Mouse (Mus musculus): ENCODE results near the gene Pfdn2. TPM values are rescaled to one million over a fixed set of nuclear protein-coding genes. Genes with fewer than 3 reads are reported as not detected.
A peak's percentile ranks its signal among the peaks of the same experiment; 100 is the strongest.

The Pfdn2 gene
- polyA plus RNA-seq, 1 experiment, result 25.8 TPM

DNA sequence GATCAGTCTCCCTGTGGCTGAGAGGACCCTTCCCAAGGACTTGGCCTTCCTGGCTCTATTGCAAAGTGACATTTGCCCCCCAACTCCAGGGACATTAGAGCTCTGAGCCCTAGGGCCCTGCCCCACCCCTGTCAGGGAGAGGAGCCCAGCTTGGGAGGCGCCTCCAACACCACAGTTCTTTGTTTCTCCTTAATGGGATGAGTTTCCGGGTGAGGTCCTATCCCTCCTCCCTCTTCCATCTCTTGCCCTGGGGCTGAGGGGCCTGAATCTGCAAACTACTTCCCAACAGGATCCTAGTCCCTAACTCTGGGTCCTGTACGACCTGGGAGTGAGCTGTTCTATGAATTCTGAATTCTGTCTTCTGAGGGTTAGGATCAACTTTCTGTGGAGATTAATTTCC, 27.4 kb downstream of the Pfdn2 start:
- TF ChIP-seq CTCF (IDR thresholded peaks at IDR 0.05; ENCODE audit: control insufficient read depth, insufficient read depth, insufficient replicate concordance, low read depth, low read length) (no peak), POLR2A (IDR thresholded peaks at IDR 0.05; ENCODE audit: control insufficient read depth, low read depth, low read length) (no peak)
- peaks cover 2% of the 10 kb centered on the region for H3K4me1 ChIP-seq (ENCODE audit: control insufficient read depth, insufficient read depth, low read length)
- no peaks in the 10 kb centered on the region for H3K27me3 ChIP-seq (ENCODE audit: control insufficient read depth, insufficient read depth, low read length)
- H3K36me3 ChIP-seq (ENCODE audit: control insufficient read depth, insufficient read depth, low read length), result no peaks in the 10 kb centered on the region
- no peak overlapping the region for H3K4me3 ChIP-seq (ENCODE audit: control insufficient read depth, low read depth, low read length)
- H3K27ac ChIP-seq (ENCODE audit: control insufficient read depth, insufficient read depth, low read depth, low read length), result no peak overlapping the region

- no peaks in the 10 kb centered on the region for H3K36me3 ChIP-seq (ENCODE audit: control insufficient read depth, insufficient read depth, low read length)
- H3K4me3 ChIP-seq (ENCODE audit: control insufficient read depth, low read depth, low read length), result no peak overlapping the region
- TF ChIP-seq POLR2A (IDR thresholded peaks at IDR 0.05; ENCODE audit: control insufficient read depth, low read depth, low read length), result no peak
- TF ChIP-seq CTCF (IDR thresholded peaks at IDR 0.05; ENCODE audit: control insufficient read depth, insufficient read depth, insufficient replicate concordance, low read depth, low read length), result no peak
- H3K27ac ChIP-seq (ENCODE audit: control insufficient read depth, insufficient read depth, low read depth, low read length), result no peak overlapping the region
- no peaks in the 10 kb centered on the region for H3K27me3 ChIP-seq (ENCODE audit: control insufficient read depth, insufficient read depth, low read length)
- H3K4me1 ChIP-seq (ENCODE audit: control insufficient read depth, insufficient read depth, low read length), result peaks cover 2% of the 10 kb centered on the region
These were observed 28.5 kb downstream of the Pfdn2 start for GRCm38 (mm10) chr1:171373946-171374345.

GRCm38 (mm10) chr1:171375646-171376097, 30.2 kb downstream of the Pfdn2 start:
- Histone ChIP-seq H3K36me3 (ENCODE audit: control insufficient read depth, insufficient read depth, low read length) (no peaks in the 10 kb centered on the region), H3K27ac (ENCODE audit: control insufficient read depth, insufficient read depth, low read depth, low read length) (no peak overlapping the region), H3K27me3 (ENCODE audit: control insufficient read depth, insufficient read depth, low read length) (no peaks in the 10 kb centered on the region), H3K4me3 (ENCODE audit: control insufficient read depth, low read depth, low read length) (no peak overlapping the region), H3K4me1 (ENCODE audit: control insufficient read depth, insufficient read depth, low read length) (peaks cover 2% of the 10 kb centered on the region)
- TF ChIP-seq POLR2A (IDR thresholded peaks at IDR 0.05; ENCODE audit: control insufficient read depth, low read depth, low read length) (no peak), CTCF (IDR thresholded peaks at IDR 0.05; ENCODE audit: control insufficient read depth, insufficient read depth, insufficient replicate concordance, low read depth, low read length) (no peak)

DNA sequence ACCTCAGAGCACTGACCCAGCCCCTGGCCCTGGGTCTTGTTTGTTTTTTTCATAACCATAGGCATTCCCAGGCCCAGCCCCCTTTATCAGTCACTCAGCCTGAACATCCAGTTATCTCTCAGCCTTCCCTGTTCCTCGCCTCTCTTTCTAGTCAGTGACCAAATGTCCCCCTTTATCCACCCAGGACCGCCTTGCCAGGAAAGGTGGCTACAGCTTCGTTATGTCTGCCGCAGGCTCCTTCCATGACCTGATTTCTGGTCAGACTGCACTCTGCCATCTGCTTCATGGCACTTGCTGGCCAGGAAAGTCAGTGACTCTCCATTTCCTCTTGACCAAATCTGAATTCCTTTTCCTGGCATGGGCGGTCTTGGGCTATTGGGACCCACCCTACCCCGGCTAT, 32.8 kb downstream of the Pfdn2 start:
- Histone ChIP-seq H3K4me1 (ENCODE audit: control insufficient read depth, insufficient read depth, low read length) (peaks cover under 1% of the 10 kb centered on the region), H3K27ac (ENCODE audit: control insufficient read depth, insufficient read depth, low read depth, low read length) (no peak overlapping the region)
- TF ChIP-seq CTCF (IDR thresholded peaks at IDR 0.05; ENCODE audit: control insufficient read depth, insufficient read depth, insufficient replicate concordance, low read depth, low read length), result no peak
- no peak for TF ChIP-seq POLR2A (IDR thresholded peaks at IDR 0.05; ENCODE audit: control insufficient read depth, low read depth, low read length)

GRCm38 (mm10) chr1:171379935-171380599, 34.6 kb downstream of the Pfdn2 start:
- H3K4me1 ChIP-seq (ENCODE audit: control insufficient read depth, insufficient read depth, low read length), result no peaks in the 10 kb centered on the region
- H3K27me3 ChIP-seq (ENCODE audit: control insufficient read depth, insufficient read depth, low read length), result no peaks in the 10 kb centered on the region
- no peak overlapping the region for H3K4me3 ChIP-seq (ENCODE audit: control insufficient read depth, low read depth, low read length)
- H3K27ac ChIP-seq (ENCODE audit: control insufficient read depth, insufficient read depth, low read depth, low read length), result no peak overlapping the region
- H3K36me3 ChIP-seq (ENCODE audit: control insufficient read depth, insufficient read depth, low read length), result no peaks in the 10 kb centered on the region
- no peak for TF ChIP-seq POLR2A (IDR thresholded peaks at IDR 0.05; ENCODE audit: control insufficient read depth, low read depth, low read length)
- peak; percentile 39; the same call in 1 of the 2 replicates for TF ChIP-seq CTCF (IDR thresholded peaks at IDR 0.05; ENCODE audit: control insufficient read depth, insufficient read depth, insufficient replicate concordance, low read depth, low read length)

More for the DNA sequence above, 32.8 kb downstream of the Pfdn2 start:
- Histone ChIP-seq H3K4me3 (ENCODE audit: control insufficient read depth, low read depth, low read length) (no peak overlapping the region), H3K36me3 (ENCODE audit: control insufficient read depth, insufficient read depth, low read length) (no peaks in the 10 kb centered on the region), H3K27me3 (ENCODE audit: control insufficient read depth, insufficient read depth, low read length) (no peaks in the 10 kb centered on the region)

DNA sequence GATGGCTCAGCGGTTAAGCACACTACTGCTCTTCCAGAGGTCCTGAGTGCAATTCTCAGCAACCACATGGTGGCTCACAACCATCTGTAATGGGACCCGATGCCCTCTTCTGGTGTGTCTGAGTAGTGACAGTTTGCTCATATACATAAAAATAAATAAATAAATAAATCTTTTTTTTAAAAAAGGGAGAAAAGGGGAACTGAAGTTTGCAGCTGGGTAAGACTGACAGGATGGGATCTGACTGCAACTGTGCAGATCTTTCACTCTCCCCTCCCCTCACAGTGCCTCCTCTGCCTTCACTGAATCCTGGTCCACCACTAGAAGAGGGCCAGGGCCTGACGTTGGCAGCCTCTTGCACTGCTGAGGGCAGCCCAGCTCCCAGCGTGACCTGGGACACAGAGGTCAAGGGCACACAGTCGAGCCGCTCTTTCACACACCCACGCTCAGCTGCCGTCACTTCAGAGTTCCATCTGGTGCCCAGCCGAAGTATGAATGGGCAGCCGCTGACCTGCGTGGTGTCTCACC, 36.7 kb downstream of the Pfdn2 start:
- no peaks in the 10 kb centered on the region for H3K27me3 ChIP-seq (ENCODE audit: control insufficient read depth, insufficient read depth, low read length)
- TF ChIP-seq CTCF (IDR thresholded peaks at IDR 0.05; ENCODE audit: control insufficient read depth, insufficient read depth, insufficient replicate concordance, low read depth, low read length) (no peak), POLR2A (IDR thresholded peaks at IDR 0.05; ENCODE audit: control insufficient read depth, low read depth, low read length) (no peak)

GRCm38 (mm10) chr1:171384361-171384760, 38.9 kb downstream of the Pfdn2 start:
- TF ChIP-seq POLR2A (IDR thresholded peaks at IDR 0.05; ENCODE audit: control insufficient read depth, low read depth, low read length) (no peak), CTCF (IDR thresholded peaks at IDR 0.05; ENCODE audit: control insufficient read depth, insufficient read depth, insufficient replicate concordance, low read depth, low read length) (no peak)
- Histone ChIP-seq H3K36me3 (ENCODE audit: control insufficient read depth, insufficient read depth, low read length) (no peaks in the 10 kb centered on the region), H3K27me3 (ENCODE audit: control insufficient read depth, insufficient read depth, low read length) (no peaks in the 10 kb centered on the region), H3K4me3 (ENCODE audit: control insufficient read depth, low read depth, low read length) (peak overlapping the region; percentile 37), H3K27ac (ENCODE audit: control insufficient read depth, insufficient read depth, low read depth, low read length) (no peak overlapping the region), H3K4me1 (ENCODE audit: control insufficient read depth, insufficient read depth, low read length) (peaks cover 9% of the 10 kb centered on the region)

More for the DNA sequence above, 36.7 kb downstream of the Pfdn2 start:
- no peaks in the 10 kb centered on the region for H3K36me3 ChIP-seq (ENCODE audit: control insufficient read depth, insufficient read depth, low read length)
- H3K4me1 ChIP-seq (ENCODE audit: control insufficient read depth, insufficient read depth, low read length), result no peaks in the 10 kb centered on the region
- no peak overlapping the region for H3K4me3 ChIP-seq (ENCODE audit: control insufficient read depth, low read depth, low read length)
- no peak overlapping the region for H3K27ac ChIP-seq (ENCODE audit: control insufficient read depth, insufficient read depth, low read depth, low read length)

Data from testis, adult 2 months (tissue).